Mouse (Mus musculus): ENCODE measurements around the gene Ankrd39.

Ankrd39 gene

GRCm38 (mm10) chr1:36529274-36529673, 18.0 kb downstream of the Ankrd39 start:
- no peak for DNase-seq (ENCODE audit: low spot score)

GRCm38 (mm10) chr1:36528351-36528750, 18.9 kb downstream of the Ankrd39 start:
- no peak for DNase-seq (ENCODE audit: low spot score)

GRCm38 (mm10) chr1:36526903-36527302, 20.3 kb downstream of the Ankrd39 start:
- no peak for DNase-seq (ENCODE audit: low spot score)

- no peak for DNase-seq (ENCODE audit: low spot score)
Measured at GRCm38 (mm10) chr1:36525774-36526173, 21.5 kb downstream of the Ankrd39 start.

- DNase-seq (ENCODE audit: low spot score): no peak
Measured at GRCm38 (mm10) chr1:36524058-36524457, 23.2 kb downstream of the Ankrd39 start.

GRCm38 (mm10) chr1:36523332-36524013, 23.8 kb downstream of the Ankrd39 start:
- DNase-seq (ENCODE audit: low spot score): no peak

- DNase-seq (ENCODE audit: low spot score): no peak
Measured at GRCm38 (mm10) chr1:36522210-36522609, 25.0 kb downstream of the Ankrd39 start.

- no peak for DNase-seq (ENCODE audit: low spot score)
Measured at GRCm38 (mm10) chr1:36519626-36520025, 27.6 kb downstream of the Ankrd39 start.

- DNase-seq (ENCODE audit: low spot score): no peak
Measured at GRCm38 (mm10) chr1:36518259-36518658, 29.0 kb downstream of the Ankrd39 start.

- DNase-seq (ENCODE audit: low spot score): no peak
Measured at GRCm38 (mm10) chr1:36513718-36514117, 33.5 kb downstream of the Ankrd39 start.

- no peak for DNase-seq (ENCODE audit: low spot score)
Measured at GRCm38 (mm10) chr1:36513310-36513709, 33.9 kb downstream of the Ankrd39 start.

GRCm38 (mm10) chr1:36512966-36513280, 34.3 kb downstream of the Ankrd39 start:
- DNase-seq (ENCODE audit: low spot score): no peak

GRCm38 (mm10) chr1:36512089-36512965, 34.9 kb downstream of the Ankrd39 start:
- DNase-seq (ENCODE audit: low spot score): peak; percentile 43

- peak; percentile 99 for DNase-seq (ENCODE audit: low spot score)
Measured at GRCm38 (mm10) chr1:36511289-36512021, 35.8 kb downstream of the Ankrd39 start, which contains the start of gene Cnnm3. Gene Cnnm3, plus strand, starts transcription at chr1:36511867.

GRCm38 (mm10) chr1:36508238-36508637, 39.0 kb downstream of the Ankrd39 start:
- no peak for DNase-seq (ENCODE audit: low spot score)

- DNase-seq (ENCODE audit: low spot score): peak; percentile 74
Measured at GRCm38 (mm10) chr1:36501261-36501660, 46.0 kb downstream of the Ankrd39 start.

GRCm38 (mm10) chr1:36497312-36497711, 49.9 kb downstream of the Ankrd39 start:
- no peak for DNase-seq (ENCODE audit: low spot score)

- no peak for DNase-seq (ENCODE audit: low spot score)
Measured at GRCm38 (mm10) chr1:36496719-36497118, 50.5 kb downstream of the Ankrd39 start.

- DNase-seq (ENCODE audit: low spot score): no peak
Measured at GRCm38 (mm10) chr1:36493299-36493698, 53.9 kb downstream of the Ankrd39 start.

GRCm38 (mm10) chr1:36492416-36493139, 54.7 kb downstream of the Ankrd39 start:
- DNase-seq (ENCODE audit: low spot score): no peak

- no peak for DNase-seq (ENCODE audit: low spot score)
Measured at GRCm38 (mm10) chr1:36489661-36490060, 57.6 kb downstream of the Ankrd39 start.

Measured in layer of hippocampus, adult 11-12 months (tissue).